Mouse (Mus musculus) limb, embryonic 12.5 days (tissue): ENCODE results near the gene Pnmal2. TPM values are rescaled to one million over a fixed set of nuclear protein-coding genes. Genes with fewer than 3 reads are reported as not detected.

Experiments used
- ATAC-seq: fragments of 200-750 bp; cut with Nextera tagmentation; 2 replicates; pipeline ENCODE4 v1.8.0; 2017; ENCODE audit warnings: low read depth, moderate TSS enrichment; ENCODE audit not compliant: insufficient number of reproducible peaks, insufficient read depth, low FRiP score, low TSS enrichment
- H3K27ac ChIP-seq: fragments of 300-500 bp; sonication (generic); 2 replicates; pipeline ENCODE4 v1.5.1; 2016; ENCODE audit warnings: mild to moderate bottlenecking, moderate library complexity
- H3K27me3 ChIP-seq: fragments of 300-500 bp; sonication (generic); 2 replicates; pipeline ENCODE4 v1.6.1; 2016; ENCODE audit warnings: mild to moderate bottlenecking, moderate library complexity
- H3K36me3 ChIP-seq: fragments of 300-500 bp; sonication (generic); 2 replicates; pipeline ENCODE4 v1.6.1; 2016; ENCODE audit warnings: mild to moderate bottlenecking, moderate library complexity
- H3K4me1 ChIP-seq: fragments of 300-500 bp; sonication (generic); replicated peaks from 2 replicates; pipeline ENCODE4 v1.6.1; 2016
- H3K4me2 ChIP-seq: fragments of 300-500 bp; sonication (generic); 2 replicates; pipeline ENCODE4 v1.6.1; 2016; ENCODE audit warnings: mild to moderate bottlenecking, moderate library complexity
- H3K4me3 ChIP-seq: fragments of 300-500 bp; sonication (generic); replicated peaks from 2 replicates; pipeline ENCODE4 v1.5.1; 2016; ENCODE audit warnings: mild to moderate bottlenecking
- H3K9ac ChIP-seq: fragments of 300-500 bp; sonication (generic); replicated peaks from 2 replicates; pipeline ENCODE4 v1.6.1; 2016; ENCODE audit warnings: mild to moderate bottlenecking, moderate library complexity
- H3K9me3 ChIP-seq: fragments of 300-500 bp; sonication (generic); 2 replicates; pipeline ENCODE4 v1.6.1; 2016; ENCODE audit warnings: mild to moderate bottlenecking, moderate library complexity
- WGBS: fragments of 180-500 bp; shearing (Covaris S2); methylation state at CpG from one replicate; pipeline ENCODE4 v1.1.7; 2016; 5-methylcytosine and 5-hydroxymethylcytosine counted together
- polyA plus RNA-seq: library from polyadenylated mRNA; unstranded; fragments of >200 nt; fragmentation: Nextera tagmentation; extraction: Ambion mirVana; gene quantifications from 2 replicates; pipeline ENCODE4 v1.2.1, GENCODE M21; 2016

The Pnmal2 gene
- polyA plus RNA-seq, 1 experiment from 2014 or later: 16.6 TPM

GRCm38 (mm10) chr7:16908367-16908766 is 36.1 kb upstream of the Pnmal2 start:
- Histone ChIP-seq H3K9ac (no peak overlapping the region), H3K27me3 (no peaks in the 10 kb centered on the region), H3K4me2 (no peak overlapping the region), H3K4me1 (peaks cover 39% of the 10 kb centered on the region), H3K36me3 (peaks cover 3% of the 10 kb centered on the region; the same call in 1 of the 2 replicates), H3K27ac (no peak overlapping the region), H3K9me3 (no peaks in the 10 kb centered on the region), H3K4me3 (no peak overlapping the region)
- 43% methylated on average over 11 of the region's 11 CpGs for WGBS
- no peak for ATAC-seq

GRCm38 (mm10) chr7:16908859-16909258 is 35.6 kb upstream of the Pnmal2 start:
- WGBS: 70% methylated on average over 11 of the region's 11 CpGs
- H3K36me3 ChIP-seq: peaks cover 3% of the 10 kb centered on the region; the same call in 1 of the 2 replicates
- H3K27ac ChIP-seq: no peak overlapping the region
- H3K4me3 ChIP-seq: no peak overlapping the region
- H3K4me2 ChIP-seq: no peak overlapping the region
- no peaks in the 10 kb centered on the region for H3K27me3 ChIP-seq
- no peaks in the 10 kb centered on the region for H3K9me3 ChIP-seq
- no peak for ATAC-seq
- no peak overlapping the region for H3K9ac ChIP-seq
- H3K4me1 ChIP-seq: peaks cover 39% of the 10 kb centered on the region

GRCm38 (mm10) chr7:16909909-16910308 is 34.6 kb upstream of the Pnmal2 start:
- no peak for ATAC-seq
- 48% methylated on average over 10 of the region's 10 CpGs for WGBS
- Histone ChIP-seq H3K36me3 (peaks cover 11% of the 10 kb centered on the region), H3K4me1 (peaks cover 39% of the 10 kb centered on the region), H3K9me3 (no peaks in the 10 kb centered on the region), H3K27me3 (no peaks in the 10 kb centered on the region), H3K4me2 (no peak overlapping the region), H3K9ac (no peak overlapping the region; the same call in 1 of the 2 replicates), H3K27ac (no peak overlapping the region), H3K4me3 (no peak overlapping the region)

GRCm38 (mm10) chr7:16911904-16912303 is 32.6 kb upstream of the Pnmal2 start:
- Histone ChIP-seq H3K9ac (no peak overlapping the region), H3K4me1 (peaks cover 22% of the 10 kb centered on the region), H3K9me3 (no peaks in the 10 kb centered on the region), H3K27me3 (no peaks in the 10 kb centered on the region), H3K27ac (no peak overlapping the region), H3K4me3 (no peak overlapping the region), H3K36me3 (peaks cover 30% of the 10 kb centered on the region), H3K4me2 (no peak overlapping the region)
- ATAC-seq: no peak
- 92% methylated on average over 3 of the region's 3 CpGs for WGBS

- H3K4me2 ChIP-seq: no peak overlapping the region
- no peaks in the 10 kb centered on the region for H3K27me3 ChIP-seq
- peaks cover 34% of the 10 kb centered on the region for H3K36me3 ChIP-seq
- H3K4me3 ChIP-seq: no peak overlapping the region
- no peak overlapping the region for H3K9ac ChIP-seq
- H3K9me3 ChIP-seq: no peaks in the 10 kb centered on the region
- ATAC-seq: no peak
- H3K27ac ChIP-seq: no peak overlapping the region
- 50% methylated on average over 6 of the region's 6 CpGs for WGBS
- H3K4me1 ChIP-seq: peaks cover 20% of the 10 kb centered on the region
Measured at GRCm38 (mm10) chr7:16912360-16912759, 32.1 kb upstream of the Pnmal2 start.

- Histone ChIP-seq H3K36me3 (peaks cover 50% of the 10 kb centered on the region), H3K9ac (no peak overlapping the region)
- peak; percentile 6 for ATAC-seq
Measured at GRCm38 (mm10) chr7:16913806-16914452, 30.6 kb upstream of the Pnmal2 start.

GRCm38 (mm10) chr7:16914453-16915343 is 29.8 kb upstream of the Pnmal2 start:
- H3K27me3 ChIP-seq: no peaks in the 10 kb centered on the region
- ATAC-seq: no peak
- H3K36me3 ChIP-seq: peaks cover 58% of the 10 kb centered on the region
- no peak overlapping the region for H3K4me3 ChIP-seq
- no peak overlapping the region for H3K27ac ChIP-seq
- no peaks in the 10 kb centered on the region for H3K9me3 ChIP-seq
- WGBS: 86% methylated on average over 18 of the region's 18 CpGs
- H3K9ac ChIP-seq: no peak overlapping the region
- H3K4me2 ChIP-seq: no peak overlapping the region
- peaks cover 24% of the 10 kb centered on the region for H3K4me1 ChIP-seq

More at GRCm38 (mm10) chr7:16913806-16914452, 30.6 kb upstream of the Pnmal2 start:
- H3K27ac ChIP-seq: no peak overlapping the region
- no peaks in the 10 kb centered on the region for H3K9me3 ChIP-seq
- no peak overlapping the region for H3K4me3 ChIP-seq
- H3K4me1 ChIP-seq: peaks cover 20% of the 10 kb centered on the region
- no peaks in the 10 kb centered on the region for H3K27me3 ChIP-seq
- no peak overlapping the region for H3K4me2 ChIP-seq
- 33% methylated on average over 10 of the region's 10 CpGs for WGBS

- Histone ChIP-seq H3K27ac (no peak overlapping the region), H3K36me3 (peaks cover 64% of the 10 kb centered on the region)
- no peak for ATAC-seq
Measured at GRCm38 (mm10) chr7:16915461-16916340, 28.8 kb upstream of the Pnmal2 start.

GRCm38 (mm10) chr7:16916342-16917265 is 27.9 kb upstream of the Pnmal2 start:
- no peak overlapping the region for H3K4me3 ChIP-seq
- WGBS: 89% methylated on average over 30 of the region's 30 CpGs
- H3K4me2 ChIP-seq: no peak overlapping the region
- ATAC-seq: no peak
- H3K27ac ChIP-seq: peak overlapping the region; percentile 0; the same call in 1 of the 2 replicates
- H3K9ac ChIP-seq: no peak overlapping the region
- peaks cover 39% of the 10 kb centered on the region for H3K4me1 ChIP-seq
- peaks cover 67% of the 10 kb centered on the region for H3K36me3 ChIP-seq
- H3K27me3 ChIP-seq: no peaks in the 10 kb centered on the region
- H3K9me3 ChIP-seq: no peaks in the 10 kb centered on the region

More at GRCm38 (mm10) chr7:16915461-16916340, 28.8 kb upstream of the Pnmal2 start:
- Histone ChIP-seq H3K9ac (no peak overlapping the region), H3K4me1 (peaks cover 30% of the 10 kb centered on the region), H3K27me3 (no peaks in the 10 kb centered on the region), H3K9me3 (no peaks in the 10 kb centered on the region), H3K4me2 (no peak overlapping the region), H3K4me3 (no peak overlapping the region)
- 92% methylated on average over 32 of the region's 32 CpGs for WGBS

GRCm38 (mm10) chr7:16917447-16917846 is 27.0 kb upstream of the Pnmal2 start:
- Histone ChIP-seq H3K9me3 (no peaks in the 10 kb centered on the region), H3K27me3 (no peaks in the 10 kb centered on the region), H3K4me3 (no peak overlapping the region), H3K4me1 (peaks cover 43% of the 10 kb centered on the region), H3K36me3 (peaks cover 69% of the 10 kb centered on the region), H3K4me2 (no peak overlapping the region), H3K27ac (no peak overlapping the region), H3K9ac (no peak overlapping the region)
- WGBS: 68% methylated on average over 11 of the region's 11 CpGs
- no peak for ATAC-seq
